Mouse (Mus musculus): ENCODE measurements around the gene Vrk3.

Vrk3 gene

DNA sequence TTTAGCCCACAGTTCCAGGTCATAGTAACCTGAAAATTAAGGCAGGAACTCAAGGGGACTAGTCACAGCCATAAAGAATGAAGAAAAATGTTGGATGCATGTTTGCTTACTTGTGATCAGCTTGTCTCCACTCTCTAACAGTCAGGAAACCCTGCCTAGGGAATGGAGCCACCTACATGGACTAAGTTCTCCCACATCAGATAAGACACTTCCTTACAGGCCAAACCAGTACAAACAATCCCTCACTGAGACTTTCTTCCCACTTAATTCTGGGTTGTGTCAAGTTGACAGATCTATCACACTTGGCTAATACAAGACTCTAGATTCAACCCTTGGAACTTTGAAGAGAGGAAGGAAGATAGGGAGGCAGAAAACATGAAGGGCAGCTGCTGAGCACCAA is 12.2 kb downstream of the Vrk3 start:
- DNase-seq (ENCODE audit: low spot score) = no peak

DNA sequence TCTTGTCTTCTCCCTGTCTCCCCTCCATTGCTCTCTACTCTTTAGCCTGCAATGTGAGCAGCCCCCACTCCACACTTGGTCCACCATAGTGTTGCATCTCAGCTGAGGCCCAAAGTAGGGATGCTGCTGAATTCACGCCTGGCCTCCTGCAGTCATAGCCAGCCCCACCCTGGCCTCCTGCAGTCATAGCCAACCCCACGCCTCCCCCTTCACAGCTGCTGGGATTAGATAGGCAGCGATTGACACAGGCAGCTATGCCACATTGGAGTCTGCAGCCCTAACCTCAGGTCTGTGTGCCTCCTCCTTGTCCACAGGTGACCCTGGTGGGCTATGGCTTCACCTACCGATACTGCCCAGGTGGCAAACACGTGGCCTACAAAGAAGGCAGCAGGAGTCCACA is 19.9 kb downstream of the Vrk3 start:
- DNase-seq (ENCODE audit: low spot score) = no peak

- no peak for DNase-seq (ENCODE audit: low spot score)
Observed at GRCm38 (mm10) chr7:44770046-44770578, 21.9 kb downstream of the Vrk3 start.

DNA sequence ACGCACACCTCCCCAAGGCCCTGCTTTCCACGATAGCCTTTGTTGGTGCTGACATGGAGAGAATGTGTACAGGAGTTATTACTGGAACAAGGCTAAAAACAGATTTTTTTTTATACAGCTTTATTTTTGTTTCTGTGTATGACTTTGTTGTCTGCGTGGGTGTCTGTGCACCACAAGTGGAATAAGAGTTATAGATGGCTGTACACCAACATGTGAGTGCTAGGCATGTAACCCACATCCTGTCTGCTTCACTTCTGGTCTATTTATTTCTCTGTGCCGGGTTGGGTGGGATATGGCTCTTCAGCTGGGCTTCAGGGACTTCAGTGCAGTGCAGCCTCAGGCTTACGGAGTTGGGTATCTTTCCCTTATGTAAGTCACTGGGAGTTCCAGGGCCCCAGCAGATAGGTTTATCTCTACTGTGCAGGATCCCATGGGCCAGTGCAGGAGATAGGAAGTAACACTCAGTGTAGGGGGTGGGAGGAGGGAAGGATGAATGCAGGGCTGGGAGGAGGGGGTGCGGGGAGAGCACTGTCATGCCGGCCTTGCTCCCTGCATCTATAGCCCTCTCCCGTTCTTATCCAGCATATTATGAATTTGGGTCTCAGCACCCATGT is 24.5 kb downstream of the Vrk3 start:
- no peak for DNase-seq (ENCODE audit: low spot score)

DNA sequence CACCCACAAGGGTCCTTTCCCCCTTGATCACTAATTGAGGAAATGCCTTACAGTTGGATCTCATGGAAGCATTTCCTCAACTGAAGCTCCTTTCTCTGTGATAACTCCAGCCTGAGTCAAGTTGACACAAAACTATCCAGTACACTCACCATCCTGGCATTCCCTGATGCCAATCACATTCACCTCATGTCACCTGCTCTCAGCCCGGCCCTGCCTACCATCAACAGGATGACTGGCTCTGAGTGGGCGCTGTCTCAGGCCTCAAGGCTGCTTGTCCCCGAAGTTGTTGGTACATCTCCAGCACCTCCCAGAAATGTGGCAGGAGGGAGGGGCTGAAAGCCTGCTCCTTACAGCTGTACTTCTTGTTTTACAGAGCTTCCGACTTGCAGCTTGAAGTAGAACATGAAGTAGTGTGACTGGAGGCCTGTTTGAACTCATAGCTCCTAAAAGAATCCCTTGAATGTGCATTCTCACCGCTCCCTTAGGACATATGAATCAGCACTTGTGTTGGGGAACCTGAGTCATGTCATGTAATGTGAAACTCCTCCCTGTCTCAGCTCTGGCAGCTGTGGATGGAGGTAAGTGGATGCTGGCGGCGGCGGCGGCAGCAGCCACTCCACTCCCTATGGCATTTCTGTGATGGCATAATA is 28.8 kb downstream of the Vrk3 start:
- DNase-seq (ENCODE audit: low spot score) = no peak

DNA sequence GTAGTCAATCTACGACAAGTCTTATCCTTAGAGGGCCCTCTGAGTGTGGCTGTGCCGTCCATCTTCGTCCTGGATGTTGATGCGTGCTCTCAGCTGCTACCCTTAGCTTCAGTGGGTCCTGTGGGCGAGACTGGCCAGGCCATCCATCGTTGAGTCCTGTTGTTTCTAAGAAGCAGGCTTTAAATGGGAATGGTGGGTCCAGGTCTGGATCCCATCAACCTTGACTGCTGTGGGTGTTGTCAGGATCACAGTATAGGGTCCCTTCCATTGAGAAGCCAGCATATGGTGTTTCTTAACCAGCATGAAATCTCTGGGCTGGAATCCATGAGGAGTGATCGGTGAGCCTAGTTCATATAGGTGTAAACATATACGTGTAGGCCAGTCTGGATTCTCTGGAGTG is 31.9 kb downstream of the Vrk3 start:
- DNase-seq (ENCODE audit: low spot score) = no peak

DNA sequence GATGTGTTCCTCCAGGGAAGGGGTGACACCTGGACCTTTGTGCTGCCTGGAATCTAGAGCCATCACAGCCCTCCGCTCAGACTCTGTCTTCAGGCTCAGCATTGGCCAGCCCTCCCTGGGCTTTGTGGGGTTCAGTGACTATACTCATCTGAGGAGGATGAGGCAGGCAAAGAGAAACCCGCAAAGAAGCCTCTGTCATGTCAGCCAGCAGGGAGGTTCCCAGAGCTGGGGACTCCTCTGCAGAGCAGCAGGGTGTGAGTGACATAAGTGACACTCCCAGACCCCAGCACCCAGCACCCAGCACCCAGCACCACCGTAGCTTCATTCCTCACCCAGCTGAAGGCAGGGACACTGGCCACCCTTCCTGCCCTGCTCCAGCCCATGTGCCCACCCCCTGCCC is 41.3 kb downstream of the Vrk3 start:
- no peak for DNase-seq (ENCODE audit: low spot score)

DNA sequence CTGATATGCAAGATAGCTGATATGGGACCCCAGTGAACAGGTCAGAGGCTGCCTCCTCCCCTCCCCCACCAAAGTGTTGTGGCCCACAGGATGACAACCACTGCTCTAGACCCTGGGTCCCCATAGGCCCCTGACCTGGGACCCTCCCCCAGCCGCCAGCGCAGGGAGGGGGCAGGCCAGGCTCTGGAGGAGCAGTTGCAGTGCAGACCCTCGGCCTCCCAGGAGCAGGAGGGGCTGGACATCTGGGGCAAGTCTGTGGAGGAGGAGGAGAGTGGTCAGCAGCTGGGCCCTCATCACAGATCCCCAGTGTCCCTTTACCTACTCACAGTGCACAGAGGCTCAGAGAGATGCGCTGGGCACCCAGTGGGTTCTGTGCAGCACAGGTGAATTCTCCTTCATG is 41.9 kb downstream of the Vrk3 start:
- DNase-seq (ENCODE audit: low spot score) = no peak

GRCm38 (mm10) chr7:44792781-44793180 is 44.6 kb downstream of the Vrk3 start:
- DNase-seq (ENCODE audit: low spot score) = no peak

DNA sequence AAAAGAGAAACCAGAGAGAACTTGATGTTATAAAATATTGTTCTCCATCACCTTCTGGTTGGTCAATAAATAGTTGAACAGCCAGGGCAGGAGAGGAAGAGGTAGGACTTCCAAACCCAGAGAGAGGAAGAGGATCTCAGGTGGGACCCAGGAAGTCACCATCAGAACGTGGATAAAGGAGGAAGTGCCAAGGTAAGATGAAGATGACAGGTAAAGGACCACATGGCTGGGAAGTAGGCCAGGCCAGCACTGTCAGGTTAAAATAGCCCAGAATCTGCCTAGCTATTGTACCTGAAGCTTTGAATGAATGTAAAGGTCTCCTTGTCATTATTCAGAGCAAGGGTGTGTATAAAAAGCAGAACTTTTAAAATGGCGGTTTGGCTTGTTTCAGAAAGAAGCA is 60.7 kb downstream of the Vrk3 start:
- DNase-seq (ENCODE audit: low spot score) = no peak

- no peak for DNase-seq (ENCODE audit: low spot score)
Observed at GRCm38 (mm10) chr7:44809466-44809865, 61.3 kb downstream of the Vrk3 start.

DNA sequence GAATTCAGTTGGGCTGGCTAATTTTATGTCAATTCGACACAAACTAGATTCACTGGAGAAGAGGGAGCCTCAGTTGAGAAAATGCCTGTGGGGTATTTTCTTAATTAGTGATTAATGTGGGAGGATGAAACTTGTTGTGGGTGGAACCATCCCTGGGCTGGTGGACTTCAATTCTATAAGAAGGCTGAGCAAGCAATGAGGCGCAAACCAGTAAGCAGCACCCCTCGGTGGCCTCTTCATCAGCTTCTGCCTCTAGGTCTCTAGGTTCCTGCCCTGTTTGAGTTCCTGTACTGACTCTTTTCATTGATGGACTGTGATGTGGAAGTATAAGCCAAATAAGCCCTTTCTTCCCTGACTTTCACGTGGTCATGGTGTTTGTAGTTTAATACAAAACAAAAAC is 62.2 kb downstream of the Vrk3 start:
- no peak for DNase-seq (ENCODE audit: low spot score)

GRCm38 (mm10) chr7:44810819-44811557 is 62.8 kb downstream of the Vrk3 start:
- no peak for DNase-seq (ENCODE audit: low spot score)

- no peak for DNase-seq (ENCODE audit: low spot score)
Observed at GRCm38 (mm10) chr7:44812651-44813325, 64.6 kb downstream of the Vrk3 start.

- no peak for DNase-seq (ENCODE audit: low spot score)
Observed at GRCm38 (mm10) chr7:44813985-44814384, 65.8 kb downstream of the Vrk3 start.

DNA sequence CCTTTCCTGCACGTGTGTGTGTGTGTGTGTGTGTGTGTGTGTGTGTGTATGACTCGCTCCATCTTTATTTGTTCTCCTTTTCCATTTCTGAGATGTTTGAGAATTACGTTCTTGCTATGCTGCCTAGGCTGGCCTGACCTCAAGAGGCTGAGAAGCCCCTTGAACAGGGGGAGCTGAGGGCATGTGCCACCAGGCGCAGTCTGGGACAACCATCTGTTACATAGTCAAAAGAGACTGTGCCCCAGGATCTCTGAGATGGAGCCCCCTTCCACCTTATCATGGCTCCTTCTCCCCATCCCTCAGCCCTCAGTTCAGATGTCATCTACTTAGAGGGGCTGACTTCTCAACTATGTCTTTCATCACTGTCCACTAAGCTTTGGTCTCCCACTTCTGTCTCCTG is 66.2 kb downstream of the Vrk3 start:
- no peak for DNase-seq (ENCODE audit: low spot score)

DNA sequence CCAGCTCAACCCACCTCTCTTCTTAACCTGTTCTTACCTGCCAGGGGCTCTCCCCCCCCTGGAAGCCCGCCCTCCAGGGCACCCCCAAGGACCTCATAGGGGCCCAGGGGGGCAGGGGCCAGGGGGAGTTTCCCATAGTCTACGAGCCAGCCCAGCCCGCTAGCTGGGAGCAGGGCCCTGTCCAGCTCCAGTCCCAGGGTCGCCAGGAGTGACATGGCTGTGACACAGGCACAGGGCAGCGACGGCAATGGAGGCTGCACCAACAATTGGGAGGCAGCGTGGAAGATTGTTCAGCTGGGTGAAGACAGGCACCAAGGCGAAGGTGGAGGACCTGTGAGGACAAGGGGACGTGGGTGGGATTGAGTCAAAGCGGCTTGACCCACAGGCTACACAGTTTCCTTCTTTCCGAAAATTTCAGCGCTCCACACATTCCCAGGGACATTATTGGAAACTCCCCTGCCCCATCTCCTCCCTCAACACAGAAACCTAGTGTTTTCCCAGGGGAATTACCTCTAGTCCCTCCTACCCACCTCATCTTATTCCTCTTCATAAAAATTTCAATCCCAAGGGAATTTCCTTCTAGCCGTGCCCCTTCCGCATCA is 66.8 kb downstream of the Vrk3 start:
- DNase-seq (ENCODE audit: low spot score) = no peak

DNA sequence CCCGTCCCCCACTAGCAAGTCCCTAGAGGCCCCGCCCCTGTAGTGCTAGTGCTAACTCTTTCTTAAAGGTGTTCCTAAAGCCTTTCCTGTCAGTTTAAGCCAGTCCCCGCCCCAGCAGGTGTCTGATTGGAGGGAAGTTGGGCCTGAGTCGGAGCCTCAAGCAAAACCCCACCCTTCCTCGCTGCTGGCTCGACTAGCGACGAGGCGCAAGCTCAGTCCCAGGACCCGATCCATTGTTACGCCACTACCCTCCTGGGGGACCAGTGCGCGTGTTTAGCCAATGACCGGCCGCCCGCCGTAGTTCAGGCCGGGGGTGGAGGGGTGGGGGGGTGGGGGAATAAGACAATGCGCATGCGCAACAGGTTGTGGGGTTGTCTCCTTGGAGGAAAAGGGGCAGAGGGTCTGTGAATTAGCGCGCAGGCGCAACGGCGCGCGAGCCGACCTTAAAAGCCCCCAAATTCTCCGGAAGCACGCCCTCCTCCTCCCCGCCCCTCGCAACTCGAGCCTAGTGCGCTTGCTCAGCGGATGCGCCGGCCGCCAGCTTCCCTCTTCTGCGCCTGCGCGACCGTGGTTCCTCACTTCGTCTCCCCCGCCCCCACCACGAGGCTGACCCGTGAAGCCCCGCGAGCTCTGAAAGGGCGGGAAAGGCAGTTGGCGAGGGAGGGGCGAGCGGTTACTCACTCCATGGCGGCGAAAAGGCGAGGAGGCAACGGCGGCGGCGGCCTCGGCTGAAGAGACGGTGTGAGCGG is 67.7 kb downstream of the Vrk3 start, which contains the start of the genes Nup62 and Il4i1:
TSS of gene Nup62 (plus strand) at position 368 of the 749 bp plus-strand sequence.
TSS of gene Il4i1 (plus strand) at position 667 of the 749 bp plus-strand sequence.
- DNase-seq (ENCODE audit: low spot score) = peak; percentile 96

GRCm38 (mm10) chr7:44816470-44817021 is 68.3 kb downstream of the Vrk3 start, which contains the start of gene Atf5:
Gene Atf5, minus strand, starts transcription at chr7:44816658.
- no peak for DNase-seq (ENCODE audit: low spot score)

DNA sequence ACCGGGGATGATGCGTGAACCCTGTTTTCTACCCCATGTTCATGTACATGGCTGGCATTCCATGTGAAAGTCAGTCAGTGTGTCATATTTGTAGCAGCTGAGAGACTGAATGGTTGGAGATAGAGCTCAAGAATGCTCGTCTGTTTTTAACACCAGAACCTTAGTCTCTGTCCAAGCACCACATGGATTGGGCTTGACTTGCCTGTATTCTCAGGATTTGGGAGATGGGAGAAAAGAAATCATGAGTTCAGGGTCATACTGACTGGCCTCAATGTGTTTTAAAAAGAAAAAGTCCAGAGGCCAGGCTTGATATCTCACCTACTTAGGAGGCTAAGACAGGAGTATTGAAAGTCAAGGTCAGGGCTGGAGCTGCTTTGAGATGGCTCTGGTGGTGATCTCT is 69.2 kb downstream of the Vrk3 start:
- DNase-seq (ENCODE audit: low spot score) = no peak

DNA sequence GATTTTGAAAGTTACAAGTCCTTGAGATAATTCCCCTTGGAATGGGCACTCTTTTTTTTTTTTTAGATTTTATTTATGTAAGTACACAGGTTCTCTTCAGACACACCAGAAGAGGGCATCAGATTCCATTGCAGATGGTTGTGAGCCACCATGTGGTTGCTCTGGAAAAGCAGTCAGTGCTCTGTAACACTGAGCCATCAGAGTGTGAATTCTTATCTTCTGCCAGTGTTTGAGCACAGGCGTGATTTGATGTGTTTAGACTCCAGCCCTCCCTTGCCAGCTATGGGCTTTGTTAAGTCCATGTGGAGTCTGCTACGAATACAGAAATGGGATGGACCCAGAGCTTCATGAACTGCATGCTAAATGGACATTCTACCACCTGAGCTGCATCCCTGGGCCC is 70.0 kb downstream of the Vrk3 start:
- DNase-seq (ENCODE audit: low spot score) = no peak
